Mouse (Mus musculus): ENCODE results near the gene Rnaseh2a. TPM values are rescaled to one million over a fixed set of nuclear protein-coding genes. Genes with fewer than 3 reads are reported as not detected.

The Rnaseh2a gene
- total and polyA plus RNA-seq, 3 experiments = 71.6 to 115 (median 83.1) TPM

DNA sequence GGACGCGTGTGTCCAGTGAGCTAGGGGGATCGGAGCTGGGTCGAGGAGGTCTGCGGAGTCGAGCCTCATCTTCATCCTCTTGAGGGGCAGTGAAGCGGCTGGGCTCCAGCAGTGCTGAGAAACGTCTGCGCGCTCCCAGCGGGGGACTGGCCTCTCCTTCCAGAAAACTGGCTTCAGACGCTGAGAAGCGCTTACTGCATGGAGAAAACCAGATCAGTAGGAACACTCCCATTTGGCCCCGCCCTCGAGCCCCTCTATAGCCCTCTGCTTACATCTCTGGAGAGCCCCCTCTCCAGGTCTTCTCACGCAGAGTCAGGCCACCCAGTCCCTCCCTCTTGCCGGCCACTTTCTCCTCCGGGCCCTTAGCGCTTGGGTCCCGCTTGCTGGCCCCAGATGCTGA, 51.8 kb downstream of the Rnaseh2a start:
- Histone ChIP-seq H3K4me3 (replicated peaks in 1 of 3; ENCODE audit: low read depth in 2 of 3, low read length in 2 of 3, poor library complexity in 1 of 3) (no peak overlapping the region), H3K4me2 (ENCODE audit: insufficient read depth, low read depth, poor library complexity, severe bottlenecking) (no peak overlapping the region), H3K9me3 (replicated peaks; ENCODE audit: low read length) (peaks cover 6% of the 10 kb centered on the region), H3K27ac (ENCODE audit: insufficient read depth, low read depth) (no peak overlapping the region), H3K36me3 (replicated peaks in 1 of 2; ENCODE audit: control insufficient read depth in 1 of 2, insufficient read depth in 1 of 2, low read length in 1 of 2) (peaks cover 5 to 30% of the 10 kb centered on the region in 2 experiments), H3K27me3 (replicated peaks) (no peaks in the 10 kb centered on the region), H3K79me2 (replicated peaks; ENCODE audit: control insufficient read depth, extremely low read depth, insufficient read depth, poor library complexity, severe bottlenecking) (no peaks in the 10 kb centered on the region), H3K9ac (ENCODE audit: insufficient read depth, low read depth) (no peak overlapping the region), H3K4me1 (ENCODE audit: control insufficient read depth in 1 of 2, insufficient read depth in 2 of 2) (no peaks in the 10 kb centered on the region)
- DNase-seq (ENCODE audit: extremely low read depth) = no peak
- no peak for TF ChIP-seq ZMIZ1 (IDR thresholded peaks at IDR 0.05; ENCODE audit: low read depth, low read length)
- TF ChIP-seq CHD1 (IDR thresholded peaks at IDR 0.05; ENCODE audit: low read depth, low read length) = no peak
- in situ Hi-C loops (cut with MboI; ENCODE audit: low pct_ligation_motif_present, low pct_unique_long_range_greater_than_20kb, low sequenced_read_pairs) = no loop called here
- dilution Hi-C loops (cut with MboI; ENCODE audit: extremely low pct_ligation_motif_present, extremely low pct_unique_long_range_greater_than_20kb, low sequenced_read_pairs) = no loop called here

- Histone ChIP-seq H3K4me1 (ENCODE audit: control insufficient read depth in 1 of 2, insufficient read depth in 2 of 2) (peaks cover 0 to under 1% of the 10 kb centered on the region in 2 experiments; a peak in 1 of 4 replicates), H3K9ac (ENCODE audit: insufficient read depth, low read depth) (no peak overlapping the region), H3K27ac (ENCODE audit: insufficient read depth, low read depth) (no peak overlapping the region), H3K4me2 (ENCODE audit: insufficient read depth, low read depth, poor library complexity, severe bottlenecking) (no peak overlapping the region), H3K79me2 (replicated peaks; ENCODE audit: control insufficient read depth, extremely low read depth, insufficient read depth, poor library complexity, severe bottlenecking) (no peaks in the 10 kb centered on the region), H3K4me3 (replicated peaks in 1 of 3; ENCODE audit: low read depth in 2 of 3, low read length in 2 of 3, poor library complexity in 1 of 3) (no peak overlapping the region), H3K27me3 (replicated peaks) (no peaks in the 10 kb centered on the region), H3K9me3 (replicated peaks; ENCODE audit: low read length) (peaks cover 13% of the 10 kb centered on the region), H3K36me3 (replicated peaks in 1 of 2; ENCODE audit: control insufficient read depth in 1 of 2, insufficient read depth in 1 of 2, low read length in 1 of 2) (peaks cover 12 to 53% of the 10 kb centered on the region in 2 experiments)
- dilution Hi-C loops (cut with MboI; ENCODE audit: extremely low pct_ligation_motif_present, extremely low pct_unique_long_range_greater_than_20kb, low sequenced_read_pairs) (no loop called here), in situ Hi-C loops (cut with MboI; ENCODE audit: low pct_ligation_motif_present, low pct_unique_long_range_greater_than_20kb, low sequenced_read_pairs) (no loop called here)
- TF ChIP-seq CHD2 (IDR thresholded peaks at IDR 0.05; ENCODE audit: low read length) = no peak
- TF ChIP-seq MYC (IDR thresholded peaks at IDR 0.05; ENCODE audit: low read depth, low read length) = no peak
- TF ChIP-seq MXI1 (IDR thresholded peaks at IDR 0.05; ENCODE audit: low read depth, low read length) = no peak
- TF ChIP-seq EP300 (IDR thresholded peaks at IDR 0.05; ENCODE audit: low read length) = no peak
- no peak for TF ChIP-seq ZC3H11A (IDR thresholded peaks at IDR 0.05; ENCODE audit: low read depth, low read length)
- no peak for TF ChIP-seq TBP (conservative IDR thresholded peaks at IDR 0.05; ENCODE audit: low read depth, low read length)
- no peak for TF ChIP-seq E2F4 (IDR thresholded peaks at IDR 0.05; ENCODE audit: insufficient replicate concordance, low read depth, low read length)
- TF ChIP-seq CHD1 (IDR thresholded peaks at IDR 0.05; ENCODE audit: low read depth, low read length) = no peak
- no peak for TF ChIP-seq CTCF (conservative IDR thresholded peaks at IDR 0.05 in 1 of 2, IDR thresholded peaks at IDR 0.05 in 1 of 2; ENCODE audit: low read depth in 2 of 2, low read length in 2 of 2)
- no peak for TF ChIP-seq JUN (IDR thresholded peaks at IDR 0.05; ENCODE audit: insufficient read depth, low read depth, low read length)
- no peak for TF ChIP-seq ELF1 (IDR thresholded peaks at IDR 0.05; ENCODE audit: low read depth, low read length)
- TF ChIP-seq POLR2AphosphoS2 (IDR thresholded peaks at IDR 0.05; ENCODE audit: low read depth, low read length) = no peak
- no peak for TF ChIP-seq MAZ (IDR thresholded peaks at IDR 0.05; ENCODE audit: low read depth, low read length)
- no peak for TF ChIP-seq ETS1 (conservative IDR thresholded peaks at IDR 0.05; ENCODE audit: low read depth, low read length)
- TF ChIP-seq GABPA (IDR thresholded peaks at IDR 0.05; ENCODE audit: insufficient replicate concordance, low read depth, low read length) = no peak
- TF ChIP-seq USF2 (conservative IDR thresholded peaks at IDR 0.05; ENCODE audit: low read depth, low read length) = no peak
- TF ChIP-seq POLR2A (IDR thresholded peaks at IDR 0.05; ENCODE audit: low read depth, low read length) = no peak
- no peak for DNase-seq (ENCODE audit: extremely low read depth)
Observed at GRCm38 (mm10) chr8:84915269-84915668, 54.3 kb downstream of the Rnaseh2a start.

Data from CH12.LX (cell line).